Mouse (Mus musculus) liver, adult 2 months (tissue): ENCODE measurements around the gene Kcns1.

Experiments
- CTCF ChIP-seq: fragments of 200-500 bp; IDR thresholded peaks from 2 replicates; pipeline ENCODE4 v1.5.1; 2011; ENCODE audit warnings: low read depth, low read length, control low read depth
- POLR2A ChIP-seq: fragments of 200-500 bp; IDR thresholded peaks from 2 replicates; pipeline ENCODE4 v1.6.1; 2011; ENCODE audit warnings: low read length, control low read depth; ENCODE audit not compliant: insufficient read depth; ENCODE audit errors: extremely low read depth

GRCm38 (mm10) chr2:164192279-164192678 lies 21.4 kb upstream of the Kcns1 start:
- TF ChIP-seq CTCF (no peak), POLR2A (no peak)
